Mouse (Mus musculus): ENCODE measurements around the gene Trim10. TPM values are rescaled to one million over a fixed set of nuclear protein-coding genes. Genes with fewer than 3 reads are reported as not detected.

Gene Trim10
- polyA plus RNA-seq (2012; rRNA removed; ENCODE audit: low replicate concordance): not detected in 2 replicates

DNA sequence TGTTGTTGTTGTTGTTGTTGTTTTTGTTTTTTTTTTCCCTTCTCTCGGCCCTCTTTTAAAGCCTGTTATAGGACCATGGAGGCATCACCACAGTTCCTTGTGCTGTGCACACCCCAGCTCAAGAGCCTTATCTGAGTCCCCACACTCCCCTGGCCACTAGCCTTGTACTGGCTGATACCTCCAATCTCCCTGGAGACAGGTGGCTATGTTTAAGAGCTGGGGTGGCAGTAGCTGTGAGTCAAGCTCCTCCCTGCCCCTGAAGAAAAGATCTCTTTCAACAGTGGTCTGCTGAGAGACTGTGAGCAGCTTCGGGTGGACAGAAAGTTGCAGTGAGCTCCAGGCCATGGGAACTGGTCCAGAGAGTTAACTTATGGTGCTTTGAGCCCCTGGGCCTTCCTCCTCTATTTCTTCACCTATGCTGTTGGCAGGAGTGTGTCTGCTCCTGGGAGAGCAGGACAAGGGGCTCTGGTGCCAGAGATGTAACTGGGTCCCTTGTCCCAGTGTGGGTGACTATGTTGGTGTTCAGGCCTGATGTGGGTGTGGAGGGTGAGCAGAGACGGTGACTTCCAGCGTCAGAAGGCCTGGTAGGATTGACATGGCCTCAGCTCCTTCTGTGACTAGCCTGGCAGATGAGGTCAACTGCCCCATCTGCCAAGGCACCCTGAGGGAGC is at the start of gene Trim10:
Gene Trim10 (plus strand): TSS at position 291 of the 671 bp plus-strand sequence.

DNA sequence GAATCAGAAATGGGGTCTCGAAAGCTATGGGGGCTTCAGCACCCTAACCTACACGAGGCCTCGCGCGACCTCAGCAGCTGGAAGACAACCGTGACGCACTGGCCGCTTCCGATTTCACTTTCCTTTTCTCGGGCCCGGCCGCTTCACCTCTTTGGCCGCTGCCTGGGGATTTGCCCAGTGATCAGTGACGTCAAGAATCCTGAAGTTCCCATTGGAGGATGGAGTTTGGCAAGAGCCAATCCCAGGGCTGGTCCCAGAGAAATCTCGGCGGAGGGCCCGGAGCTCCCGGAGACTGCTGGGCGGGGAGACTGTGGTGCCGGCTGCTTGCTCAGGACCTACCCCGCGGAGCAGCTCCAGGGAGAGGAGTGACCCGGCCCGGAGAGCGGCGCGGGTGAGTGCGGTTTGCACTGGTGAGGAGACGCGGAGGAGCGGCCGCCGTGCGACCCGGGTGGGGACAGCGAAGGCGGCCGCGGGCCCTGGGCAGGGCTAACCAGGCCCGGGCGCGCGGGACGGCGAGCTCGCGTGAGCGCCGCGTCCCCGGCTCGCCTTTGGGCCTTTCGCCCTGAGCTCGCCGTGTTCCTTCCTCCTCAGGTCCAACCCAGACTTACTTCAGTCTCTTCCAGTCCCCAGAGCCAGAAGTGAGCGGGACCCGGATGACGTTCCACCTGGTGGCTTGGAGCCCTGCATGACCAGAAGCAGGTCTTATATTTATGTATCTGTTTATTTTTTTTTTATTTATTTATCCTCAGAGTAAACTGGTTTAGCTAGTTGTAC is 32.3 kb upstream of the Trim10 start, which contains the start of gene Trim26:
Gene Trim26 (plus strand): TSS at position 261 of the 774 bp plus-strand sequence.

GRCm38 (mm10) chr17:36866719-36867527 is 2.5 kb upstream of the Trim10 start, which contains the start of gene Trim15:
TSS of gene Trim15 (minus strand) at chr17:36867210.

GRCm38 (mm10) chr17:36890073-36890903 is 20.9 kb downstream of the Trim10 start, which contains the start of gene Trim40:
TSS of gene Trim40 (minus strand) at chr17:36890123.

GRCm38 (mm10) chr17:36897552-36898205 is 28.3 kb downstream of the Trim10 start, which contains the start of gene Trim31:
TSS of gene Trim31 (plus strand) at chr17:36898118.

Other genes starting within 250 kb of the Trim10 start
- 0.97 and 1.9 TPM in 2 replicates for gene H2-M9, start 226.9 kb upstream of the Trim10 start, polyA plus RNA-seq (2012; rRNA removed; ENCODE audit: low replicate concordance)
- not detected in 2 replicates for gene H2-M1, start 197.4 kb upstream of the Trim10 start, polyA plus RNA-seq (2012; rRNA removed; ENCODE audit: low replicate concordance)
- gene H2-M10.5, start 96.7 kb upstream of the Trim10 start, polyA plus RNA-seq (2012; rRNA removed; ENCODE audit: low replicate concordance): not detected in 2 replicates
- not detected in 2 replicates for gene H2-M10.6, start 57.4 kb upstream of the Trim10 start, polyA plus RNA-seq (2012; rRNA removed; ENCODE audit: low replicate concordance)
- gene Trim26, start 32.4 kb upstream of the Trim10 start, polyA plus RNA-seq (2012; rRNA removed; ENCODE audit: low replicate concordance): 40.7 and 59.8 TPM in 2 replicates
- not detected in 2 replicates for gene Trim15, start 2.4 kb upstream of the Trim10 start, polyA plus RNA-seq (2012; rRNA removed; ENCODE audit: low replicate concordance)
- 0.07 TPM in 1 of 2 replicates, not detected in the other for gene Trim40, start 20.5 kb downstream of the Trim10 start, polyA plus RNA-seq (2012; rRNA removed; ENCODE audit: low replicate concordance)
- gene Trim31, start 28.5 kb downstream of the Trim10 start, polyA plus RNA-seq (2012; rRNA removed; ENCODE audit: low replicate concordance): not detected in 2 replicates
- gene Rnf39, start 73.3 kb downstream of the Trim10 start, polyA plus RNA-seq (2012; rRNA removed; ENCODE audit: low replicate concordance): 5.6 and 7.9 TPM in 2 replicates
- gene Ppp1r11, start 82.2 kb downstream of the Trim10 start, polyA plus RNA-seq (2012; rRNA removed; ENCODE audit: low replicate concordance): 36.0 and 37.2 TPM in 2 replicates
- 19.6 and 23.2 TPM in 2 replicates for gene Znrd1, start 89.0 kb downstream of the Trim10 start, polyA plus RNA-seq (2012; rRNA removed; ENCODE audit: low replicate concordance)
- 0.75 and 3.1 TPM in 2 replicates for gene Znrd1as, start 89.0 kb downstream of the Trim10 start, polyA plus RNA-seq (2012; rRNA removed; ENCODE audit: low replicate concordance)
- gene 2410137M14Rik, start 111.7 kb downstream of the Trim10 start, polyA plus RNA-seq (2012; rRNA removed; ENCODE audit: low replicate concordance): not detected in 2 replicates
- 0.14 and 0.27 TPM in 2 replicates for gene H2-M5, start 120.0 kb downstream of the Trim10 start, polyA plus RNA-seq (2012; rRNA removed; ENCODE audit: low replicate concordance)
- 1.8 and 3.7 TPM in 2 replicates for gene Zfp57, start 131.6 kb downstream of the Trim10 start, polyA plus RNA-seq (2012; rRNA removed; ENCODE audit: low replicate concordance)
- gene Mog, start 153.8 kb downstream of the Trim10 start, polyA plus RNA-seq (2012; rRNA removed; ENCODE audit: low replicate concordance): 0.06 TPM in 1 of 2 replicates, not detected in the other
- gene Gabbr1, start 176.4 kb downstream of the Trim10 start, polyA plus RNA-seq (2012; rRNA removed; ENCODE audit: low replicate concordance): 29.6 and 40.7 TPM in 2 replicates
- not detected in 2 replicates for gene Olfr90, start 218.9 kb downstream of the Trim10 start, polyA plus RNA-seq (2012; rRNA removed; ENCODE audit: low replicate concordance)
- gene Olfr91, start 228.7 kb downstream of the Trim10 start, polyA plus RNA-seq (2012; rRNA removed; ENCODE audit: low replicate concordance): not detected in 2 replicates